Mouse (Mus musculus) cerebellum, adult 9-10 months (tissue): ENCODE results near the gene Kif13a.

Experiments used
- DNase-seq: peaks from one replicate; pipeline ENCODE4 v3.0.0; 2022

The Kif13a gene

DNA sequence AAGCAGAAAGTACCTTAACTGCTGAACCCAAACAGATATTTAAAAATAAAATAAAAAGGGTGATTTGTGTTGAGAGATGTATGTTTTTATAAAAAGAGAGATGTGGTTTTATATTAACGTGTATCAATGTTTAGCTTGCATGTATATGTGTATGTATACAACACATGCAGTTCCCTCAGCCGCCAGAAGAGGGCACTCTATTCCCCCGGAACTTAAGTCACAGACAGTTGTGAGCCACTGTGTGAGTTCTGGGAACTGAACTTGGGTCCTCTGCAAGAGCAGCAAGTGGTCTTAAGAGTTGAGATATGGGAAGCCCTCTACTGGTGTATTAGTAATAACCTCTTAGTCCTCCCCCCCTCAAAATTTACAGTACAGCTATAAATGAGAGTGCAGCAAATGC lies 96.7 kb downstream of the Kif13a start:
- DNase-seq, result no peak

DNA sequence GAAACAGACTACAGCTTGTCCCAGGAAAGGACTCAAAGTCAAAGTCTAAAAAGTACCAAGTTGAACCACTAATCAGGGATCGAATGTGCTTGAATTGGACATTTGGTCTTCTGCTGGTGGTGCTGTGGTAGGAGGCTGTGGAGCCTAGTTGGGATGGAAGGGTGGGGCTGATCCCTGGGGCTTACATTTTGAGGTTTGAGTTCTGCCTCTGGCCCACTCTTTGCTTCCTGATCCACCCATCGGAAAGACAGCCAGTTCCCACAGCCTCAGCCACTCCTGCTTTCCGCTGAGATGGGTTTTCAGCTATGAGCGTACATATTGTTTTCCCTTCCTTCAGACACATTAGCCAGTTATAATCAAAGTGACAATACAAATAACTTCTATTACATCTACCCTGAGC lies 106.4 kb downstream of the Kif13a start:
- no peak for DNase-seq

DNA sequence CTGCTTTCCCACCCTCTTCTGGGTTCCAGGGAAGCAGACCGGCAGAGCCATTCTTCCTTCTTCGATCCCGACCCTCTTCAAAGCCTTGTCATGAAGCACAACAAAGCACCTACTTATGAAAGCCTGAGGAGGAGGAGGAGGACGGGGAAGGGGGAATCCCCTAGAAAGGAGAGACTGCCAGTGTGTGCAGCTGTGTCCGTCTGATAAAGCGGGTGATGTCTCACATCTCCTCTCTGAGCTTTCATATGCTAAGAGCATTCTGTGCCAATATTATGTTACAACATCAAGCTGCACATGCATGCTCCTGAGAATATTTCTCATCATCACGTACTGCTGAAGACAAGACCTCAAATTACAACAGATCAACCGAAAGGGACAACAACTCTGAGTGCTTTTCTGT lies 107.5 kb downstream of the Kif13a start:
- DNase-seq, result no peak

DNA sequence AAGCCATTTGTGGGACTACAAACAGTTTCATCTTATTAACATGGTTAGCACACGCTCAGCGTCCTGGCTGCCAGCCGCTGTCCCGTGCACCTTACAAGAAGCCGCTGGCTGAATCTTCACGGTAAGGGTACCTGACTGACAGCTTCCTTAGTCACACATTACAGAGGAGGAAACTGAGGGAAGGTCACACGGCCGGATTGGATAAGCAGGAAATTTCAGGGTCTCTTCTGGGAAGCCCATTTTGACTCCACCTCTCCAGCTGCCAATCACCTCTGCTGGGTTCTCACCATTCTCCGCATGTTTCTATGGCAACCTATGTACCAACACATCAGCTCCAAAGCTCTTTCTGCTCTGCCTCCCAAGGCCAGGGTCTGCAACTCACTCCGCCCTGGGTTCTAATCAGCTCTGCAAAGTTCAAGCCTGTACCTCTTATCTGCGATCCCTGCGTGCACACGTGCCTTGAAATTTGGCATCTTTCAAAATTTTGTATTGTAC lies 109.9 kb downstream of the Kif13a start:
- no peak for DNase-seq

DNA sequence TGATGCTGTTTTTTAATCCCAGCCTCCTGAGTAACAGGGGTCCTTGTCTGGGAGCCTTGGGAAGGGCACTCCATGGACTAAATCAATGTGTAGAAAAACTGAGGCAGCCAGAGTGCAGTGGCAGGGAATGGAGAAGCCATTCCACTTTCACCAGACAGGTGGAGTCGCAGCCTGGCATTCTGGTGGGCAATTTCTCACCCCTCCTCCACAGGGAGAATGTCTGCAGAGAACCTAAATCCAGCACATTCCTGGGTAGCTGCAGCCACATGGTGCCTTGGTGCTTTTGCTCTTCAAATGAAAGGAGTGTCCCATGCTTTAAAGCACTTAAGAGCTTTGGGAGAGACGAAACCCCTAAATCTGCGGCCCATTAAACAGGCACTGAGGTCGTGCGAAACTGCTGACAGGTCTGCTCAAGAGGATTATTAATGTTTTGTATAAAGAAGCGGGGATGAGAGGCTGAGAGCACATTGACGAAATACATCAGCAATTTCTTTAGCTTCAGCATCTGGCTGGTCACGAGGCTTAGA lies 110.4 kb downstream of the Kif13a start:
- DNase-seq, result no peak

DNA sequence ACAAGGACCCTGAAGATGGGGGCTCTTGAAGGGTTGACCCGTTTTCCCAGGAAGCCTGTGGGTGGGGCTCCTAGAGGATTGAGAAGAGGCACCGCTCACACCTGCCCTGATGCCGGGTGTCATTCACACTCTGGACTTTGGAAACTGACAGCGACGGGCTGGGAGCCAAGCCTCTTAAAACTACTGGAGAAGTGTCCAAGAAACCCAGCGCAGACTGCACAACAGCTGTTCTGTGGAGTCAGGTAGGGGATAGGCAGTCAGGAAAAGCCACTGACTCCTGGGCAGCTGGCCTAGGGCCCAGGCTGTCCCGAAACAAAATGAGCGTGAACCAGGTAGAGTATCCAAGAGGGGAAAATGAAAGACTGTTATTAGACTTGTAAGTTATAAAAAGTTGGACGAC lies 111.3 kb downstream of the Kif13a start:
- DNase-seq, result no peak

DNA sequence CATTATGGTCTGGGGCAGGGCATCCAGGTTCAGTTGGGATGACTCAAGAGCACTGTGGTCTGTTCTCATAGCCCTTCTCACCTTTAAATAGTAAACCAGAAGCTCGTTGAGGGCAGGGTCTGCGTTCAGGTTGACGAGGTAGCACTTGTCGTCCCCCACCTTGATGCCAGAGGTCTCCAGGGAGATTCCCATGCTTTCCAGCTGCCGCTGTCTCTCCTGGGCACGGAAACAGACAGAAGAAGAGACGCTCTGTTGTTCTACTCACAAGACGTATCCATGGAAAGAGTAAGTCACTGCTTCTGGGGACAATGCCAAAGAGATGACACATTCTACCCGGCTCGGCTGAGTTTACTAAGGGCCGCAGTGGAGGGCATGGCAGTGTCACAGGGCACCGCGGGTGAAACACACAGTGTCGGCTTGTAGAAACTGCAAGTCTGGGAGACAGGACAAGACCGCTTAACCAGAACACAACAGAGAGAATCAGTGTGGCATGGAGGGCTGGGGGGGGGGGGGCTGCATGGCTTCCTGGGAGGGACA lies 117.0 kb downstream of the Kif13a start:
- DNase-seq, result no peak

DNA sequence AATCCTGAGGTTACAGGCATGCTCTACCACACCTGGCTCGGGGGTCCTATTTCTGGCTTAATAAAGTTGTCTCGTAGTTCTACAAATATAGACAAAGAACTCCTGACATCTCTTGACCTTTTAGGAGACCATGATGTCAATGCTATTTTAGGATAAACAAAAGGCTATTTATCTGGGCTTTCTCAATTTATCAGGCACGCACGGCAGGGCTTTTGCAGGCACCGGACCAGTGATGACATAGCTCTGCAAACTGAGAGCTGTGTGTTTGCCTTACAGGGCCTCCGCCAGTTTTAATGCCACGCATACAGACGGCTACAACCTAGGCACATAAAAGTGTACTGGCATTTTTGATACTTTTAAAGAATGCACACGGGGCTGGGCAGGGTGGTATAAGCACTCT lies 118.0 kb downstream of the Kif13a start:
- DNase-seq, result no peak

DNA sequence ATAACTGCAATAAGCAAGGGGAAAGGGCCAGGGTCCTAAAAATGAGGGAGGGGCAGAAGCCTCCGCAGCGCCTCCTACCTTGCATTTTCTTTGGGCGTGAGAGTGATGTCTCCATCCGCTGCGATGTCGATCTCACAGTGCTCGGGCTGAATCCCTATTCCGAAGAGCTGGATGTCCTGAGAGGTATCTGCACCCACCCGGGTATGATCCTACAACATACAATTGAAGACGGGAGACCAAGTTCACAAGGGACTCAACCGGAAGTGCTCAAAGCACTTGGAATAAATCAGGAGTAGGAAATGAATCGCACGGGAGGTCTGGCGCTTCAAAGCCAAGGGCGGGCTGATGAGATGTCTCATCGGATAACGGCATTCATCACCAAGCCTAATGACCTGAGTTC lies 119.1 kb downstream of the Kif13a start:
- no peak for DNase-seq

DNA sequence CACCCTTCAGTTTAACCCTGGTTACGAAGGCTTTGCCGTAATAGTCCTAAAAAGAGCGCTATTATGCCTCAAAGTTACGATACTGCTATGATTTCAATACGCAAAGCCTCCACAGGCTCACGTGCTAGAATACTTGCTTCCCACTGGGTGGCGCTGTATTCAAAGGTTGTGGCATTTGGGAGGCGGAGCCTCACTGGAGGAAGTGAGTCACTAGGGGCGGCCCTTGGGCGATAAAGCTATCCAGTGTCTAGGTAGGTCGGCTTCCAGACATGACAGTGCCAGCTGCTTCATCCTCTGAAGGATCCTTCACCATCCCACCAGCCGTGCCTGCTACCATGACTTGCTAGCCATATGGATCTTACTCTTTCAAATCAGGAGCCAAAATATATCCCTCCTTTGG lies 119.6 kb downstream of the Kif13a start:
- peak; percentile 52 for DNase-seq

DNA sequence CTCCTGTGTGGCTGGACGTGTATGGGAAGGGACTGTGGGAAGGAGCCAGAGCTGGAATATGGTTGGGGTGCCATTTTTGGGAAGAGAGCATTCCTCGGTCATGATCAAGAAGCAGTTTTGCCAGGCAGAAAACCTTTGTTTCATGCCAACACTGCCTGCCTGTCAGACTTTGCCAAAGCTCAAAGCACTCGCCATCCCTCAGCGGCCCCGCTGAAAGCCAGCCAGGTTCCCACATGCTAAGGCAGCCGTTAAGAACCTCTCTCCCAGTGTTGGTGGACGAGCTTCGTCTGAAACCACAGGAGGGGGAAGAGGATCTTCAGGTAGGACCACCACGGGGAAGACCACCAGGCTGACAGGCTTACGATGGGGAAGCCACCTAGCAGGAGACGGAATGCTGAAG lies 121.8 kb downstream of the Kif13a start:
- DNase-seq, result peak; percentile 52

DNA sequence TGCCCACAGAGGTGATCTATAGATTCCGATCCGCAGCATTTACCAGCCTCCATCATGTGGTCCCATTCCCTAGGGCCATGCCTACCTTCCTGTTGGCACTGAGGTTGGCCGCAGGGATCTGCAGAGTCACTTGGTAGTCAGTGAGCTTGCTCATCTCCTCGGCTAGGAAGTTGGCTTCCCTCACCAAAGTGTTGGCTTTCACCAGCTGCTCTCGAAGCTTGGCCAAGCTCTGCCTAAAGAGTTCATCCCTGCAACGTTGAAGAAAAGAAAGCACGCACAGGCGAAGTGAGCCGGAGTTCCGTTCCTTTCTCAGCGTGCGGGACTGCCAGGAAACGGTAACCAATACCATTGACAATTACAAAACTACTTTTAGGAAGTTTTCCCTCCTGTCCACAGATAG lies 128.5 kb downstream of the Kif13a start:
- no peak for DNase-seq

DNA sequence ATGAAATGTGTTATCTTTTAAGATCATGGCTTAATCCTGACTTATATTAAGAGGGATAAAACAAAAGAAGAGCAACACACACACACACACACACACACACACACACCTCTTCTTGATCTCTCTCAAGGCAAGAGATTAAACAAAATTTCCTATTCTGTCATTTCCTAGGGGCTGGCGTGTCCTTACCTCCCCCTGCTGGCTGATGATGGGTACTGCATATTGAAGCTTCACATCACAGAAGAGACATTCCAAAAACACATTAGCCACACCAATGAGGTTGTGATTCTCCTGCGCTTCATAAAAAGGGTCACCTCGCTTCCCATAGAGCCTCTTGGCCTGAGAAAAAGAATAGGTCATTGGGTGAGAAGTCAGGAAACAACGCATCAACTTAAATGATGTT lies 131.5 kb downstream of the Kif13a start:
- DNase-seq, result peak; percentile 63

DNA sequence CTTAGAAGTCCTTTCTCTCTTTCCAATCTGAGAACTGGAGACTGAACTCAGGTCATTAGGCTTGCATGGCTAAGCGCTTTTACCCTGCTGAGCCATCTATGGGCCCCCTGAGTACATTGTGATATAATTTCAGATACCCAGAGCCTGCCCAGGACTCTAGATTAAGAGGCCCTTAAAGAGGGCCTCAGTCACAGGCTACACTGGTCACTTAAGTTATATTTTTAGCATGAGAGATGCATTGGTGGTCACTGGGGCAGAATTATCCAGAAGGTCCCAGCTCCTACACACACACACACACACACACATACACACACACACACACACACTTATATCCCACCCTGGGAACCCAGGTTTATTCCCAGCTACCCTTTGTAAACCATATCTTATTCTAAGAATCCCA lies 133.3 kb downstream of the Kif13a start:
- no peak for DNase-seq

DNA sequence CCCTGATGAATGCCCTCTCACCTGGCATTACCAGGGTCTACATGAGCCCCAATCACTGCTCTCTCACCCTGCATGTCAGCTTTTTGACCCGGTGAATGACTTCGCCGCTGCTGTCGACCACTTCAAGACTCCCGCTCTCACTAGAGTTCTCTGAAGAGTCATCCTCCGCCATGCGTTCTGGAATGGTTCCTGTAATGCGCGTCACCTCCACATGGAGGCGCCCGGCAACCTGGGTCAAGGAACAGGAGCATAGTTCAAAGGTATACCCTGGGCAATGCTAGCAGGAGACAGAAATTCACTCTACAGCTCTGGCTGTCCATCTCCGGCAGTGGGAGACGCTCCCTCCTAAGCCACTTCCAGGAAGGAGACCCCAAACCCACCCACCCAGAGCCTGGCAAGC lies 135.8 kb downstream of the Kif13a start:
- DNase-seq, result no peak

DNA sequence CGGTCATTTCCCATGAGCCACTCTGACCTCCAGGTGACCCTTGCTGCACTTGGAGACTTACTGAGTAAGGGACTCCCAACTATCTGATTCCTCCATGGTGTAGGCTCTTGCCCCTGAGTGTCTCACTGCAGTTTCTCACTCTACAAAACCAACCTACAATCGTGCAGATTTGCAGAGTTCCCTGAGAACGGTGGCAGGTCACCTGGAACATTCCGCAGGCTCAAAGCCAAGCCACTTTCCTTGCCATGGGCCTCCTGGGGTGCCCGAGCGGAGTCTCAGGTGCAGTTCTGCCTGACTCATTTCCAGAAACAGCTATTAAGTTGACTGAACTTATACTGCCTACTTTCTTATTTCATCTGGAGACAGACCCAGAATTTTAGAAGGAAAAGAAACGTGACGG lies 141.2 kb downstream of the Kif13a start:
- no peak for DNase-seq

DNA sequence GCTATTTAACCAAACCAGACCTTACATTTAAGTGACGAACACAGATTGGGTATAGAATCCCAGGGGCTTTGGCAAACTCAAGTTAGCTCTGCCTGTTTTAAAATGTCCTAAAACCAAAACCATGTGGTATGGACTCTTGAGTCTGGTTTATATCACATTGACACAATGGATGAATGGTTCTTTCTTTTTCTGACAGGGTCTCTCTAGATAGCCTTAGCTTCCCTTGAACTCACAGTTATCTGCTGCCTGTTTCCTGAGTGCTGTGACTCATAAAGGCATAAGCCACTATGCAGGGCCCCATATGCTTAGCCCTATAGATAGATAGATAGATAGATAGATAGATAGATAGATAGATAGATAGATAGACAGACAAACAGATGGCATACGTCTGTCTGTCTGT lies 142.8 kb downstream of the Kif13a start:
- no peak for DNase-seq

DNA sequence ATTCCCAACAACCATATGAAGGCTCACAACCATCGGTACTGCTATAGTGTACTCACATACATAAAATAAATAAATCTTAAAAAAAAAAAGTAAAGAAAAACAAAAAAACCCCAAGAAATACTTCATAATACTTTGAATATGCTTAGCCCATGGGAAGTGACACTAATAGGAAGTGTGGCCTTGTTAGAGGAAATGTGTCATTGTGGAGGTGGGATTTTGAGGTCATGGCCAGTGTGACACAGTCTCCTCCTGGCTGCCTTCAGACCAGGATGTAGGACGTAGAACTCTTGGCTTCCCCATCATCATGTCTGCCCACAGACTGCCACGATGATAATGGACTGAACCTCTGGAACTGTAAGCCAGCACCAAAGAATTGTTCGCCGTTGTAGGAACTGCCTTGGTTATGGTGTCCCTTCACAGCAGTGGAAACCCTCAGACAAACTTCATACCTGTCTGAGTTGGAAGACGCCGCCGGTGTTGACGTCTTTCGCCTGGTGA lies 143.6 kb downstream of the Kif13a start:
- no peak for DNase-seq

DNA sequence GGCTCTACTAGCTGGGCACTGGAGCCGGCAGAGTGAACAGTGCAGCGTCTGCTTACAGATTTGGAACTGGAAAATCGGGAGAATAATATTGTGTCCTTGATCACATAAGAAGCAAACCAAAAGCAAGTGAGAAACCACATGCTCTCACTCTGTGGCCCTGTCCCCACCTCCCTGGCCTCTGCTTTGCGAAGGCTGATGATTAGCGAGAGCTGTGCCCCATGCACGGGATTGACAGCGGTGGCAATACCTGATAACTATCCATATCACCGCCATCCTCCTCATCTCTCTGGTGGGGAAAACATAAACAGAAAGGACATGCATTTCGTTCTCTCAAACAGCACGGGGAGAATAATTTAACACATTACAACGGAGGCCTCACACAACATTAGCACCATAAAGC lies 149.3 kb downstream of the Kif13a start:
- DNase-seq, result no peak

DNA sequence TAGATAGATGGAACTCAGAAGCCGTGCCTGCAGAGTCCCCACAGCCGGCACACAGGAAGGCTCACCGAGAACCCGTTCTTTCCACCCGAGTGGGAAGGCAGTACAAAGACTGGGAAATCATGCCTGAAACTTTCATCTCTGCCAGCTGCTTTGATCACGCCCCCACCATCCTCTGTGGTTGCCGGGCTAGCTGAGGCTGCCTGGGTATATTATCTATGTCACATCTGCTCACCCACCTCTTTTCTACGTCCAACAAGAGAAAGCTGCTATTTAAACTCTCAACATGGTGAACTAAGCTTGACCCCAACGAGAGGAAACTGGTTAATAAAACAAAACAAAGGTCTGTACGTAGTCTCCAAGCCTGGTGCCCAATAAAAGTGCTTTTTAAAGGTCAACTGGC lies 149.8 kb downstream of the Kif13a start:
- no peak for DNase-seq

DNA sequence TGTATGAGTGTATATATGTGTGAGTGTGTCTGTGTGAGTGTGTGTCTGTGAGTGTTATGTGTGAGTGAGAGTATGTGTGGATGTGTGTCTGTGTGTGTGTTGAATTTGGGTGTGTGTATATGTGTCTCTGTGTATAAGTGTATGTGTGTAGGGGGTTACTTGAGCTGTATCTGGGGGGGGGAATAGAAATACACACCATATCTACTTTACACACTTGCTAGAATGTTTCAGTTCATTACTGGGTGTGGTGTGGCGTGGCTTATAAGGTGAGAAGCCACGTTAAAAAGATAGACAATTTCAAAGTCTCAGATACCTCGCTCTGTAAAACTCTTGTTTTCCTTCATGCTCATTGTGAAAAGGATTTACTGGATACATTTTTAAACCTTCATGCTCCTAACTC lies 152.2 kb downstream of the Kif13a start:
- DNase-seq, result no peak

DNA sequence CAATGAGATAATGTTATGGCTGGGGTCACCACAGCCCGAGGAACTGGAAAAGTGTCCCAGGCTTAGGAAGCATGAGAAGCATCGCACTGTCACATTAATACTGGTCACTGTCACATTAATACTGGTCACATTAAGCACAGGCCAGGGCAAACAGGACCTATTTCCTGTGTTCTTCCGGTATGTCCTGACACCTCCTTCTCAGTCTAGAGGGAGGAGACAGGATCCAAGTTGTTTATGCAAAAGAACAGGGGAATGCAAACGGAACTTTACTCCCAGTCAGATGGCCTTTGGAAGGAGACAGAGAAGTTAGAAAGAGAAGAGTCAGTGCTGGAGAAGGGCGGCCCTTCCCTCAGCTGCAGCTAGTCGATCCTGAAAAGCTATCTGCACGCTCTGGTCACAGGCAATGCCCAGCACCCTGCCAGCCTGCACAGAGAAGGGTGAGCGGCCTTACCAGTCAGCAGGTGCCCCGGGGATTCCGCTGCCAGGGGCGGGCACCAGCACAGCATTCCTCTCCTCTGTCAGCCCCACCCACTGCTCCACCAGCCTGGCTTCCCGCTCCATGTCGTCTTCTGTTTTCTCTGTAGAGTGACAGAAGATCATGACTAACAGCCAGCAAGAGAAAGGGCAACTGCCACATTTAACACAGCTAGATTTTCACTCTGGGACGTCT lies 152.9 kb downstream of the Kif13a start:
- DNase-seq, result no peak

DNA sequence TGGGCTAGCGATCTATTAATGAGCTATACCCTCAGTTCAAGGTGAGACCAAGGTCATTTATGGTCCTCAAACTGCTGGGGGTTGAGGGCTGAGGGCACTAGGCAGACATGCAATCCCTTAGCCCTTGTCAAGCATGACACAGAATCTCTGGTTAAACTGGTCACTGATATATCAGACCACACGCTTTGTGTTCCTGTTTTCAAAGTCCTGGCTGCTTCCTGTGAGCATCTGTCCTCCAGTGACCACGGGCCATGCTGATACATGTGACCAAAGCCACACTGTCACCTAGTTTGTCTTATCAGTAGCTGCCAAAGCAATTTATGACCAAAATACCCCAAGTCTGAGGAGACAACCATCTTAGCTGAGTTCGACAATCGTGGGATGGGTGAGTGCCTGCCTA lies 154.7 kb downstream of the Kif13a start:
- DNase-seq, result no peak

DNA sequence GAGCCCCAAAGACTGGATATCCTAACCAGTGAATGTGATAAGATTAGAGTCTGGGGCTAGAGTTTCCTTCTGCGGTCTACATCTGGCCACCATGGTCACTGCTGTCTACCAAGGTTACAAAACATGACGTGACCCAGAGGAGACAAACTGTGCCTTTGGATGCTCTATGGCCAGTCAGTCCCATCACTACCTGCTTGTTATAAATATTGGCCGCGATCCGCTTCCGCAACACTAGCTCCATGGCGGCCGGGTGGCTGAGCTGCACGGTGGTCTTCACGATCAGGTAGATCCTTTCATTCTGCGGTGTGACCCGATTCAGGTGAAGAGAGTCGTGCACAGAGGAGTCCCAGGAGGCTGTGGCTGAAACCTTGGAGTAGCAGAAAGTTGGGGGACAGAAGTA lies 157.1 kb downstream of the Kif13a start:
- DNase-seq, result no peak

DNA sequence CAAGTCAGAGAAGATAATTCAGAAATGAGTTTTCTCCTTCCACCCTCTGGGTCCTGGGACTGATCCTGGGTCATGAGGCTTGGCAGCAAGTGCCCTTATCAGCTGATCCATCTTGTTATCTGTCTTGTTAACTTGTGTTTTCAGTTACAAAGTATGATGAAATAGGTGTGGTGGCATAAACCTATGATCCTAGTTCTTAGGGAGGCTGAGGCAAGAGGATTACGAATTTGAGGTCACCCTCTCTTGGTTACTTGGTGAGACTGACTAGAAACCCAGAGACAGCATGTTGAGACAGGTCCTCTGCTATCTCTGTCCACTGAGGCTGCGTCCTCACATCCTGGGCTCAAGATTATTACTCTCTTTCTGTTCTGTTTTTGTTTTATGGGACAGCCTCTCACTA lies 164.3 kb downstream of the Kif13a start:
- DNase-seq, result no peak
